Mouse (Mus musculus) intestine, postnatal 0 days (tissue): ENCODE measurements around the gene Yjefn3. TPM values are rescaled to one million over a fixed set of nuclear protein-coding genes. Genes with fewer than 3 reads are reported as not detected.

Experiments
- ATAC-seq: fragments of 200-750 bp; cut with Nextera tagmentation; 2 replicates; pipeline ENCODE4 v1.8.0; 2017; ENCODE audit warnings: mild to moderate bottlenecking, moderate TSS enrichment, moderate library complexity
- H3K27ac ChIP-seq: fragments of 300-500 bp; sonication (generic); 2 replicates; pipeline ENCODE4 v1.5.1; 2014; ENCODE audit warnings: mild to moderate bottlenecking, low read depth, low read length, moderate library complexity
- H3K27me3 ChIP-seq: fragments of 300-500 bp; sonication (generic); replicated peaks from 2 replicates; pipeline ENCODE4 v1.6.1; 2014; ENCODE audit warnings: low read length, mixed read lengths; ENCODE audit not compliant: control insufficient read depth, insufficient read depth
- H3K36me3 ChIP-seq: fragments of 300-500 bp; sonication (generic); 2 replicates; pipeline ENCODE4 v1.6.1; 2014; ENCODE audit warnings: mild to moderate bottlenecking, moderate library complexity; ENCODE audit not compliant: control insufficient read depth, insufficient read depth
- H3K4me1 ChIP-seq: fragments of 300-500 bp; sonication (generic); replicated peaks from 2 replicates; pipeline ENCODE4 v1.6.1; 2014; ENCODE audit warnings: antibody characterized with exemption, low read length, mixed read lengths; ENCODE audit not compliant: control insufficient read depth, insufficient read depth
- H3K4me2 ChIP-seq: fragments of 300-500 bp; sonication (generic); replicated peaks from 2 replicates; pipeline ENCODE4 v1.6.1; 2014; ENCODE audit warnings: low read depth, mild to moderate bottlenecking, moderate library complexity
- H3K4me3 ChIP-seq: fragments of 300-500 bp; sonication (generic); 2 replicates; pipeline ENCODE4 v1.5.1; 2014; ENCODE audit warnings: low read depth, low read length
- H3K9ac ChIP-seq: fragments of 300-500 bp; sonication (generic); 2 replicates; pipeline ENCODE4 v1.6.1; 2014; ENCODE audit warnings: mild to moderate bottlenecking, low read depth, low read length
- H3K9me3 ChIP-seq: fragments of 300-500 bp; sonication (generic); 2 replicates; pipeline ENCODE4 v1.6.1; 2016; ENCODE audit warnings: mixed run types; ENCODE audit not compliant: control insufficient read depth
- CTCF ChIP-seq: sonication (generic); IDR thresholded peaks from 2 replicates; pipeline ENCODE4 v1.5.1; 2016; ENCODE audit warnings: low read depth, mild to moderate bottlenecking, control low read depth, antibody characterized with exemption, moderate library complexity
- WGBS: fragments of 180-500 bp; shearing (Covaris S2); extraction: QIAGEN DNeasy Blood & Tissue Kit; methylation state at CpG from one replicate; pipeline ENCODE4 v1.1.7; 2014; 5-methylcytosine and 5-hydroxymethylcytosine counted together
- polyA plus RNA-seq: library from polyadenylated mRNA; unstranded; fragments of >200 nt; fragmentation: Nextera tagmentation; extraction: Ambion mirVana; gene quantifications from 2 replicates; pipeline ENCODE4 v1.2.1, GENCODE M21; 2015

Yjefn3 gene
- polyA plus RNA-seq, 1 experiment from 2014 or later: 2.2 TPM

- no peaks in the 10 kb centered on the region for H3K36me3 ChIP-seq
- no peak overlapping the region for H3K4me3 ChIP-seq
- H3K9ac ChIP-seq: no peak overlapping the region
- no peak for ATAC-seq
- H3K4me1 ChIP-seq: no peaks in the 10 kb centered on the region
- 10% methylated on average over 9 of the region's 9 CpGs for WGBS
- no peaks in the 10 kb centered on the region for H3K9me3 ChIP-seq
- peaks cover 1% of the 10 kb centered on the region; the same call in 1 of the 2 replicates for H3K27me3 ChIP-seq
- TF ChIP-seq CTCF: peak; percentile 75
- no peak overlapping the region for H3K4me2 ChIP-seq
- no peak overlapping the region for H3K27ac ChIP-seq
Observed at GRCm38 (mm10) chr8:69874155-69874554, 28.4 kb downstream of the Yjefn3 start.

- no peak overlapping the region for H3K27ac ChIP-seq
- no peak for TF ChIP-seq CTCF
- H3K4me1 ChIP-seq: no peaks in the 10 kb centered on the region
- H3K4me3 ChIP-seq: no peak overlapping the region
- no peaks in the 10 kb centered on the region for H3K9me3 ChIP-seq
- no peak overlapping the region for H3K4me2 ChIP-seq
- 86% methylated on average over 6 of the region's 6 CpGs for WGBS
- H3K9ac ChIP-seq: no peak overlapping the region
- no peaks in the 10 kb centered on the region for H3K27me3 ChIP-seq
- no peak for ATAC-seq
- no peaks in the 10 kb centered on the region for H3K36me3 ChIP-seq
Observed at GRCm38 (mm10) chr8:69870907-69871306, 31.6 kb downstream of the Yjefn3 start.

- no peaks in the 10 kb centered on the region for H3K4me1 ChIP-seq
- H3K4me3 ChIP-seq: no peak overlapping the region
- no peak for TF ChIP-seq CTCF
- no peak for ATAC-seq
- H3K9me3 ChIP-seq: no peaks in the 10 kb centered on the region
- no peaks in the 10 kb centered on the region for H3K36me3 ChIP-seq
- no peak overlapping the region for H3K4me2 ChIP-seq
- no peak overlapping the region for H3K9ac ChIP-seq
- no peak overlapping the region for H3K27ac ChIP-seq
- no peaks in the 10 kb centered on the region for H3K27me3 ChIP-seq
- 81% methylated on average over 11 of the region's 11 CpGs for WGBS
Observed at GRCm38 (mm10) chr8:69870003-69870765, 32.3 kb downstream of the Yjefn3 start.

GRCm38 (mm10) chr8:69867696-69868326 lies 34.7 kb downstream of the Yjefn3 start:
- Histone ChIP-seq H3K9ac (no peak overlapping the region; the same call in 1 of the 2 replicates), H3K4me3 (no peak overlapping the region), H3K36me3 (no peaks in the 10 kb centered on the region), H3K4me2 (no peak overlapping the region), H3K4me1 (no peaks in the 10 kb centered on the region), H3K9me3 (no peaks in the 10 kb centered on the region), H3K27me3 (no peaks in the 10 kb centered on the region), H3K27ac (no peak overlapping the region)
- TF ChIP-seq CTCF: no peak
- 0 out of 2 replicates have a peak, but pooled peaks have one; percentile 34 for ATAC-seq
- WGBS: 76% methylated on average over 5 of the region's 5 CpGs

- Histone ChIP-seq H3K27ac (no peak overlapping the region), H3K27me3 (no peaks in the 10 kb centered on the region), H3K4me2 (no peak overlapping the region), H3K4me1 (no peaks in the 10 kb centered on the region), H3K9ac (no peak overlapping the region), H3K4me3 (no peak overlapping the region), H3K36me3 (no peaks in the 10 kb centered on the region), H3K9me3 (no peaks in the 10 kb centered on the region)
- 71% methylated on average over 5 of the region's 5 CpGs for WGBS
- ATAC-seq: no peak
- no peak for TF ChIP-seq CTCF
Observed at GRCm38 (mm10) chr8:69864180-69864579, 38.3 kb downstream of the Yjefn3 start.

- no peaks in the 10 kb centered on the region for H3K4me1 ChIP-seq
- ATAC-seq: no peak
- 62% methylated on average over 5 of the region's 5 CpGs for WGBS
- H3K9me3 ChIP-seq: no peaks in the 10 kb centered on the region
- TF ChIP-seq CTCF: no peak
- H3K27me3 ChIP-seq: no peaks in the 10 kb centered on the region
- H3K9ac ChIP-seq: no peak overlapping the region
- H3K4me3 ChIP-seq: no peak overlapping the region
- H3K27ac ChIP-seq: no peak overlapping the region
- no peak overlapping the region for H3K4me2 ChIP-seq
- H3K36me3 ChIP-seq: no peaks in the 10 kb centered on the region
Observed at GRCm38 (mm10) chr8:69863387-69864020, 39.0 kb downstream of the Yjefn3 start.
